Mouse (Mus musculus): ENCODE measurements at regions not wholly inside any gene's neighbourhood (a gene's known extent, or its start where the extent isn't known, plus 50 kb on each side); places are given as distances from the start of the nearest gene placed in this dataset.

GRCm38 (mm10) chr3:38397615-38397956 is 87.1 kb downstream of the Ankrd50 start:
- DNase-seq (ENCODE audit: low spot score in 2 of 2): no peak

- no peak for DNase-seq (ENCODE audit: low spot score in 2 of 2)
Observed at GRCm38 (mm10) chr3:38396760-38397614, 87.7 kb downstream of the Ankrd50 start.

GRCm38 (mm10) chr3:38394308-38394707 is 90.3 kb downstream of the Ankrd50 start:
- no peak for DNase-seq (ENCODE audit: low spot score in 2 of 2)

GRCm38 (mm10) chr3:38389647-38390046 is 95.0 kb downstream of the Ankrd50 start:
- DNase-seq (ENCODE audit: low spot score in 2 of 2): no peak

- no peak for DNase-seq (ENCODE audit: low spot score in 2 of 2)
Observed at GRCm38 (mm10) chr3:38388961-38389360, 95.7 kb downstream of the Ankrd50 start.

GRCm38 (mm10) chr3:38382743-38383142 is 101.9 kb downstream of the Ankrd50 start:
- no peak for DNase-seq (ENCODE audit: low spot score in 2 of 2)

- DNase-seq (ENCODE audit: low spot score in 2 of 2): no peak
Observed at GRCm38 (mm10) chr3:38381623-38382022, 103.0 kb downstream of the Ankrd50 start.

GRCm38 (mm10) chr3:38373690-38374089 is 111.0 kb downstream of the Ankrd50 start:
- DNase-seq (ENCODE audit: low spot score in 2 of 2): no peak

- DNase-seq (ENCODE audit: low spot score in 2 of 2): no peak
Observed at GRCm38 (mm10) chr3:38371702-38372101, 112.9 kb downstream of the Ankrd50 start.

- no peak for DNase-seq (ENCODE audit: low spot score in 2 of 2)
Observed at GRCm38 (mm10) chr3:38363888-38364287, 120.8 kb downstream of the Ankrd50 start.

GRCm38 (mm10) chr3:38361411-38361810 is 123.2 kb downstream of the Ankrd50 start:
- no peak for DNase-seq (ENCODE audit: low spot score in 2 of 2)

- no peak for DNase-seq (ENCODE audit: low spot score in 2 of 2)
Observed at GRCm38 (mm10) chr3:38360974-38361373, 123.7 kb downstream of the Ankrd50 start.

GRCm38 (mm10) chr3:38360421-38360921 is 124.2 kb downstream of the Ankrd50 start:
- DNase-seq (ENCODE audit: low spot score in 2 of 2): no peak

GRCm38 (mm10) chr3:38357905-38358491 is 126.6 kb downstream of the Ankrd50 start:
- DNase-seq (ENCODE audit: low spot score in 2 of 2): no peak

- DNase-seq (ENCODE audit: low spot score in 2 of 2): no peak
Observed at GRCm38 (mm10) chr3:38344283-38344682, 140.4 kb downstream of the Ankrd50 start.

GRCm38 (mm10) chr3:38341666-38342065 is 143.0 kb downstream of the Ankrd50 start:
- no peak for DNase-seq (ENCODE audit: low spot score in 2 of 2)

GRCm38 (mm10) chr3:38333321-38333910 is 151.2 kb downstream of the Ankrd50 start:
- DNase-seq (ENCODE audit: low spot score in 2 of 2): peak in 1 of 2 experiments; percentile 19

- peak in 1 of 2 experiments; percentile 3 for DNase-seq (ENCODE audit: low spot score in 2 of 2)
Observed at GRCm38 (mm10) chr3:38331169-38331568, 153.5 kb downstream of the Ankrd50 start.

- DNase-seq (ENCODE audit: low spot score in 2 of 2): no peak
Observed at GRCm38 (mm10) chr3:38327286-38327685, 157.4 kb downstream of the Ankrd50 start.

GRCm38 (mm10) chr3:38326211-38326610 is 158.4 kb downstream of the Ankrd50 start:
- no peak for DNase-seq (ENCODE audit: low spot score in 2 of 2)

GRCm38 (mm10) chr3:38324663-38325062 is 160.0 kb downstream of the Ankrd50 start:
- no peak for DNase-seq (ENCODE audit: low spot score in 2 of 2)

- no peak for DNase-seq (ENCODE audit: low spot score in 2 of 2)
Observed at GRCm38 (mm10) chr3:38322426-38322825, 162.2 kb downstream of the Ankrd50 start.

- no peak for DNase-seq (ENCODE audit: low spot score in 2 of 2)
Observed at GRCm38 (mm10) chr3:38321620-38322019, 163.0 kb downstream of the Ankrd50 start.
